Mouse (Mus musculus) embryo, embryonic 10 days (tissue): ENCODE measurements around the gene Krt84.

Experiments used
- DNase-seq: peaks from one replicate; pipeline ENCODE4 v3.0.0-alpha.2; 2015; ENCODE audit warnings: low spot score

The Krt84 gene

DNA sequence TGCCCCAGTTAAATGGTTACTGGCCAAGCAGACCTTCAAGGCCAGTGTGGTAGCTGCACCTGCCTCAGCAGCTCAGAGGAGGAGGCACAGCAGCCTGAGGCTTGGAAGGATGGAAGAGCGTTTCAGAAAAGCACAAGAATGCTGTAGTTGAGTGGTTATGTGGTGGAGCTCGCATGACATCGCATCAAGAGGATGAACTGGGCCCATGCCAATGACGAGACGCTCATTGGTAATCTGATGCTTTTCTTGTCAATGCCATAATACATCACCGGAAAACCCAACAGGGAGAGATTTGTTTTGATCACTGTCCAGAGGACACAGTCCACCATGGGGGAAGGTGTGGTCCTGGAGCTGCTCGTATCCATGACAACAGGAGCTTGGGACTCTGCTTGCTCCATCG, 37.4 kb downstream of the Krt84 start:
- DNase-seq: no peak

DNA sequence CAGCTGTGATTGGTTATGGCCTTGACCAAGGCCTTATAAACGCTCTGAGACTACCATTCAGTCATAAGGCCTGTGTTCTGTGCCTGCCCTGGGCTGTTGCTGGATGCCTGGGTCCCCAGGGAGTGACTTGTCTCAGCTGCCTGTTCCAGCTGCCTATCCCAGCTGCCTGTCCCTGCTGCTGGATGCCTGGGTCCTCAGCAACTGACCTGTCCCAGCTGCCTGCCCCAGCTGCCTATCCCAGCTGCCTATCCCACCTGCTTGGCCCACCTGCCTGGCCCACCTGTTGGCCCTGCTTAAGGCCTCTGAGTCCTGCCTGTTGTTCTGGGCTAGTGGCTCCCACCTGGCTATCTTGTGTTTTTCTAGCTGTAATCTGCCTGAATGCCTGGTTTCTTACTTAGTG, 38.4 kb downstream of the Krt84 start:
- DNase-seq: no peak

DNA sequence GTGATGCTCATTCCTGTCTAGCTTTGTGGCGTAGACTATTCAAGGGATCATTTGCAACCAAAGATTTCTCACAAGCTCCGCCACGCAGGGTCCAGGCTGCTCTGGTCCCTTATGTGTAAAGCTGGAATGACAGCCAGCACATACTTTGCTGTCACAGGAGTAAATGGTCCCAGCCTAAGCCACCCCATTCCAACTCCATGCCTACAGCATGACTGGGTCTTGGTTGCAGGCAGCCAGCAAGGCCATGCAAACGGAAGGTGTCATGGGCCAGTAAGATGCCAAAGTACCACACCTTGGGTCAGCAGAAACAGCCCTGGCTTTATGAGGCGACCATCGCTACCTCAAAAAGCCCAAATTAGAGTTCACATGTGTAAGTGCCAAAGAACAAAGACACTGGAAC, 38.9 kb downstream of the Krt84 start:
- DNase-seq: no peak

DNA sequence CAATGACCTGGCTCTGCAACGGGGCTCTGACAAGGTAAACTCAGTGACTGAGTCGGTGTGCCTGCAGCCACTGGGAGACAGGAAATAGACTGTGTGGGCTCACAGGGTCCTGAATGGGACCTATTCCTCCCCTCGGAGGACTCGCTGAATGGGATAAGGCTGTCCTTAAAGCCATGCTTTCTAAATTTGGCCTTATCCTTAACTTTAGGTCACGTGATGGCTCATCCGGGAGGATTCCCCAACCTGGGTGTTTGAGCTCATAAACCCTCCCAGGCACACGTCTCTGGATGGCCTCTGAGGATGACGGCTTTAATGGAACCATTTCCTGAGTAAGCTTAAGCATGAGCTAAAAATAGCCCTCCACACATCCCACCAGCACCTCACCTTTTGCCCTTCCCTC, 39.9 kb downstream of the Krt84 start:
- no peak for DNase-seq

DNA sequence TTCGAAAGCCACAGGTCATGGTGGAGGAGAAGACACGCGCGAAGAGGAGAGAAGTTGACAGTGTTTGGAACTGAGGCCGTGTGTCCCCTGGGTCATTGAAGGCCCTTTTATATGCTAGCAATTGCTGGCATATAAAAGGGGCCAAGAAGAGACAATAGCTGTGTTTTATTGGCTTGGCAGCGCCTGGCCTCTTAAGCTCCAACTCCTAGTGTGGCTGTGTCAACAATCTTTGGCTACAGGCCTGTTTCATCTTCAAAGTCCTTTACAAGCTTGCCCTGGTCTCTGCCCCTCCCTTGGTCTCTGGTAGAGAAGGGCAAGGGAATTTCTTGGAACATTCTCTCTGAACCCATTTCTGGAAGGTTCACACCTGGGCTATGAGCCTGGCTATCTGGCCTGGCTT, 41.2 kb downstream of the Krt84 start, which contains the start of gene Krt83:
TSS of gene Krt83 (minus strand) at position 82 of the 400 bp plus-strand sequence.
- DNase-seq: no peak

DNA sequence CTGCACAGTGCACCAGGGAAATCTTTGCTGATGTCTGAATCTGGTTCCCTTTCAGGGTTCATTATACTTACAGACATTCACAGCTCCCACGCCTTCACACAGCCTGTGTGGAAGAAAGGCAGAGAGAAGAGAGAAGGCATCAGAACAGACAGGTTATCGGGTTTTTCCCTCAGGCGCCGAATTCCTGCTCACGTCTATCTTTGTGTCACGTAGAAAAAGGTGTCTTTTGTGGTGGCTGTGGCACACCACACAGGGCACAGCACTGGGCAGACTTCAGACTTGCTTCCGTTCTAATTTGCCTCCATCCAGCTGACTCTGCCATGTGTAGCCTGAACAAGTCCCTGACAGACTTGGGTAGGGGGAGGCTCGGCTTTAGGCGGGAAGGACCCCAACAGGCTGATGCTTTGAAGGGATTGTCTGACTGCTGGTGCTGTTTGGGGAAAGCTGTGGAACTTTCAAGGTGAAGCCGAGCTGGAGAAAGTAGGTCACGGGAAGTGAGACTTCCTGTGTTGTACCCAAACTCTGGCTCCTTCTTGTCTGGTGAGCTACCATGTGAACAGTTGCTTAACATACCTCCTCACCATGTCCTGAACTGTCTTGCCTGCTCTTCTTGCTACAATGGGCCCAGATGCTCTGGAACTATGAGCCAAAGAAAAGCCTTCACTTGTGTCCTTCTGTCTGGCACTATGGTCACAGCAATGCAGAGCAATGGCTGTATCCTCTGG, 46.5 kb downstream of the Krt84 start:
- DNase-seq: no peak

DNA sequence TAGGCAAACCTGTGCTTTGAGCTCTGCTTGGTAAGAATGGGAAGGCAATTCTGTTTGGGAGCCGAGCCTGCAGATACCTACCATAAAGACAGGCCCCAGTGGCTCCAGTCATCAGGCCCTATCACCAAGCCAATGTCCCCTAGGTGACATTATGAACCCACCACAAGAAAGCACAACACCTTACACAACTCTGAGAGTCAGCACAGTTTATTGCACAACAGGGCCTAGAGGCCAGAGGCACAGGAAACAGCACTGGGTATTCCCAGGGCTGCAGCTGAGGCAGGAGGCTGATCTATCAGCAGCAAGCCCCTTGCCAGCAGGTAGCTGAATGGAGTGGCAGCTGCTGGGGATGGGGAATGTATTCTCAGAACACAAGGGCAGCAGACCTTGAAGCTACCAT, 47.7 kb downstream of the Krt84 start:
- no peak for DNase-seq

DNA sequence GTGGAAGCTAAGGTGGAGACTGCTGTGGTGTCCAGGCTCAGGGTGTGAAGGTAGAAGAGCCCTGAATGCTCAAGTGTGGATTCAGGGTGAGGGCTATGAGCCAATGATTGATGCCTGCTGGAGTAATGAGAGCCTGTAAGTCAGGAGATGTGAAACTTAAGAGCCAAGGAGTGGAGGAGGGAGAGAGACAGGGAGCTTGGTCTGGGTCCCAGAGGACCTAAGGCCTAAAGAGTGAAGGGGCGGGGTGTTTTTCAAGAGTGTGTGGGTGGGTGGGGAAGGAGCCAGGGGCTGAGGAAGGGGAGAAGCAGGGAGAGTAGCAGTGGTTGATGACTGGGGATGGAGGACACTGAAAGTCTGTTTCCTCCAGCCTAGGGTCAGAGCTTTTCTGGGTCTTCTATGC, 49.0 kb downstream of the Krt84 start:
- no peak for DNase-seq

DNA sequence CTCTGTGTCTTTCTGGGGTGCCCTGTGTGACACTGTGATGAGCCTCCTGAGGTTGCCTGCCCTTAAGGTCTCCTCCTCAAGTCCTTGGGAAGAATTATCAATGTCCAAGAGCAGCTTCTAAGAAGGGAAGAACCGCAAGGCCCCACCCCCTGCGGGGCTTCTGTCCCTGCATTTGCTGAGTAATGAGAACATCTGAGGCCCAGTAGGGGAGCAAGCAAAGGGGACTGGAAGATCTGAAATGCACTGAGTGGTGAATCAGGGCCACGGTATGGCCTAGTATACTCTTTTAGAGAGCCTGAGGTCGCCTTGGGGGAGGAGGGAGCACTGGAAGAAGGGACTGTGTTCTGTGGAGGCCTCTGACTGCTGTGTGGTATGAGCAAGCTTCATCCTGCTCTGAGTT, 50.6 kb downstream of the Krt84 start:
- no peak for DNase-seq

DNA sequence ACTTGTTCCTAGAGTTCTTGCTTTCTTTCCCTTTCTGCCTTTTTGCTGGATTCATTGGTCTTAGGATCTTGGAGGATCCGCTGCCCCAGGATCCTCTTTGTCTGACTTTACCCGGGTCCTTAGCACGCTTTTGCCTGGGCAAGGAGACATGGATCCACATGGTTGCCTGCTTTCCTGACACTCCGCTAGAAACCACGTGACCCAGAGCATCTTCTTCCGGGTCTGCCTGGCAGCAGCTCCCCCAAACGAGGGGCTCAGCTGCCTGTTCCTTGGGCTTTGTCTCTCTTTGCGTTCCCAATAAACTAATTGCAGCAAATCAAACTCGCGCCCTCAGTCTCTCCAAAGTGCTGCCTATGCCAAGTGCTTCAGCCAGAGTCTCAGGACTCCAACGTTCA, 53.0 kb downstream of the Krt84 start:
- DNase-seq: peak; percentile 32

DNA sequence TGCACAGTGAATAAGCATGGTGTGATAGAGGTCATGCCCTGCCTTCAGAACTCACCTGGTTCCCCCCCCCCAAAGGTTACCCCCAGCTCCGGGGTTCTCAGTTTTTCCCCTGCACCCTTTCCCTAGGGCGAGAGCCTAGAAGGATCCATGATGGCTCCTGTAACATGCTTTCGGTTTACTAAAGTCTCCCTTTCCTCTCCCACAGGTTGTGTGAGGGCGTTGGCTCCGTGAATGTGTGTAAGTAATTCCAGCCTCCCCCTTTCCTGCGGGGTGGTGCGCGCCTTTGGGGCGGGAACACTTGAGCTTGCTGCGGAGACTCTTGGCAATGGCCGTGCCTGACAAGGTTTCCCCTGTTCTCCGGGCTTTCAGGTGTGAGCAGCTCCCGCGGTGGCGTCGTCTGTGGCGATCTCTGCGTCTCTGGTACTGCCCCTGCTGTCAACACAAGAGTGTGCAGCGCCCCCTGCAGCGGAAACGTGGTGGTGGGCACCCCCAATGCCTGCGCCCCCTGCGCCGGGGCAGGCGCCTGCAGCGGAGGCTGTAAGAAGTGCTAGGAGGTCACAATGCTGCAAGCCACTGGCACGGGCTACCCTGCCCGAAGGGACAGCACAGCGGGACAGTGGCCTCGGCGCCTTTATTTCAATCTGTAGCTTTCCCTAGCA, 53.5 kb downstream of the Krt84 start:
- DNase-seq: peak; percentile 74
